Mouse (Mus musculus): ENCODE measurements around the gene Fam168b.

The Fam168b gene

DNA sequence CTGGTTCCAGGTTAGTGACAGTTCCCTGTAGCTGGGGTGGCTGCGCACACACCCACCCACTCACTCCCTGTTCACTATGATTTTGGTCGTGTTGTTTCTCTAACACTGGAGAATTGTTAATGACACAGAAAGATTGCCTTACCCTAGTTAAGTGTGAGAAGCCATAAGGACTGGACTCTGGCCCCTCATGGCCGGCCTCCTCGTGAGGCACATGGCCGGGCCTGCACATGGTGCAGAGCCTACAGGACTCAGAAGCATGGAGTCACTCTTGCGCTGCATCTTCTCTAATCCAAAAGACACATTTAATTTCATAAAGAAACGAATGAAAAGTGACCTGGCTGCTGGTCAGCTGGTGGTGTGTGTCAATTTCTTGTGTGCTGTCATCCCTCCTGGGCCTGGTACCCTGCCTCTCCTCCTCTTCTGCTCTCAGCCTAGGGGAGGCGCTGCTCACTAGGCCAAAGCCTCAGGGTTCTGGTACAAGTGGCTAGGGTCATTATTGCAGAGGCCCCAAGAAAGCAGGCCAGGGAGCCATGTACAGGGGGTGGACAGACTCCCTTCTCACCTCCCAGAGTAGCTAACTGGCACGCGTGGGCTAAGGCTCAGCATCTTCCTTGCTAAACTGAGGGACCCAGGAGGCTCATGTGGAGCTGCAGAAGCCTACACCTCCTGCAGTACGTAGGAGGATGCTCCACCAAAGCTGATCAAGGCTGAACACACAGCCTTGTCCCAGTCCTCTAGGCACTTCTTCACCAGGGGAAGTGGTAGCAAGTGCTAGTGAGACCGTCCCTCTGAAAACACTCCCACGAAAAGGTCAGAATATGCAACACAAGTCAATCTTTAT, 30.2 kb downstream of the Fam168b start:
- no peak for DNase-seq (ENCODE audit: low spot score)

- no peak for DNase-seq (ENCODE audit: low spot score)
These were observed 31.3 kb downstream of the Fam168b start for GRCm38 (mm10) chr1:34811581-34811980.

GRCm38 (mm10) chr1:34811035-34811434, 31.8 kb downstream of the Fam168b start:
- no peak for DNase-seq (ENCODE audit: low spot score)

DNA sequence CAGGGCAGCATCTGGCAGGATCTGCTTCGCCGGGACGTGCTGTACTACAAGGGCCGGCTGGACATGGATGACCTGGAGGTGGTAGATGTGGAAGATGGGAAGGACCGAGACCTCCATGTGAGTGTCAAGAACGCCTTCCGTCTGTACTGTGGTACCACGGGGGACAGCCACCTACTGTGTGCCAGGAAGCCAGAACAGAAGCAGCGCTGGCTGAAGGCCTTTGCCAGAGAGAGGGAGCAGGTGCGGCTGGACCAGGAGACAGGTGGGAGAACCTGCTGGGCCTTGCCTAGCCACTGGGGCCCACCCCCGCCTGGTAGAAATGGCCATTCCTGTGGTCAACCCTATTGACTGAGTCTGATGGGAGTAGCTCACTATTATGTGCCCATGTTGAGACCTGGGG, 32.6 kb downstream of the Fam168b start:
- no peak for DNase-seq (ENCODE audit: low spot score)

DNA sequence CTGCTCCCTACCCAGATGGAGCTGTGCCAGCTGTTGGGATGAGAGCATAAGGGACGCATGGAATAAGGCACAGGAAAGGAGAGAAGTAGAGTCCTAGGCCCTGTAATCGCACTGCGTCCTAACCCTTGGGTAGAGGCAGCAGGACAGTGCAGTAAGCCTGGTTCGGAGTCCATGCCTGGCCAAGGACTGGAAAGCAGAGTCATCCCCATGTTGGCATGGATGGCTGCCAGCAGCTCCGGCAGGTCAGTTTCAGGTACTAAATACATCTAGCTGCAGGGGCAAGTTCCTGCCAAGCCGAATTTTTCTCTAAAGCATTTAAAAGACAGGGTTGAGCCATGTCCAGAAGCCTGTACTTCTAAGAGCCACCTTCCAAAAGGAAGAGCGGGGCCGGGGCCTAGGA, 34.4 kb downstream of the Fam168b start:
- DNase-seq (ENCODE audit: low spot score), result no peak

DNA sequence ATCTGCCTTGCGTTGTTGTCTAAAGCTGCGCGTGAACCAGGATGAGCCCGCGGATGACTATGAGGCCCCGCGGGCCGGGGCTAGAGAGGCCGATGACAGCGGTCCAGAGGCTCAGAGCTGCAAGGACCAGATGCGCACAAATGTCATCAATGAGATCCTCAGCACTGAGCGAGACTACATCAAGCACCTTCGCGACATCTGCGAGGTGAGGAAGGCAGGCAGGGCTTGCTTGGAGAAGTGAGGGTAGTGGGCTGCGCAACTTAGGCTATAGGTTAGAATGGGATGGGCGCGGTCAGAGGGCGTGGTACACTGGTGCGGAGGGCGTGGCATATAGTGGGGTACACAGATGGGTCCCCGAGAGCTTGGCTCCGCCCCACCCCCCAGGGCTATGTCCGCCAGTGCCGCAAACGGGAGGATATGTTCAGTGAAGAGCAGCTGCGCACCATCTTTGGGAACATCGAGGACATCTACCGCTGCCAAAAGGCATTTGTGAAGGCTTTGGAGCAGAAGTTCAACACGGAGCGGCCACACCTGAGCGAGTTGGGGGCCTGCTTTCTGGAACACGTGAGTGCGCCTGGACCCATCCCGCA, 36.8 kb downstream of the Fam168b start:
- no peak for DNase-seq (ENCODE audit: low spot score)

DNA sequence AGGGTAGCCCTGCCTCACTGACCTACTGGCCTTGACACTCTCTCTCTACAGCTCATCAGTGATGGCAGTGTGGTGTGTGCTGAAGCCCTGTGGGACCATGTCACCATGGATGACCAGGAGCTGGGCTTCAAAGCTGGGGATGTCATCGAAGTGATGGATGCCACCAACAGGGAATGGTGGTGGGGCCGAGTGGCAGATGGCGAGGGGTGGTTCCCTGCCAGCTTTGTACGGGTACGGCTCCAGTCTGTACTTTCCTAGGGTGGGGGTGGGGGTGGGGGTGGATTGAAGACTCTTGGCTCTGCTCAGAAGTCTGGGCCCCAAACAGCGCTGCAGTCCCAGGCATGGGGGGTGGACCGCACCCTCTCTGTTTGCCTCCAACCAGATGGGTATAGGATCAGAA, 38.0 kb downstream of the Fam168b start:
- no peak for DNase-seq (ENCODE audit: low spot score)

DNA sequence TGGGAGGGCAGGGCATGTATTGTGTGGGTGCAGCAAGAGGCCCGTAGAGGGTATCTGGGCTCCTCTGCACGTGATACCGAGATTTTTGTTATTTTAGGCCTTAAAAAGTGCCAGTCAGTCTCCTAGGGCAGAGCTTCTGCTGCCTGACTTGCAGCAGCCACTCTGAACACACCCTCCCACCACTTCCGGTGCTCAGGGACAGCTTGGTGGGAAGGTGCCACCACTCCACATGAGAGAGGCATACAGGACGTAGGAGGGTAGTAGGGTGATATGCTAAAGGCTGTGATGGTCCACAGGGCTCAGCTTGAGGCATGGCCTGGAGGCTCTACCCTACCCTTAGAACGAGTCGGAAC, 40.6 kb downstream of the Fam168b start:
- DNase-seq (ENCODE audit: low spot score), result no peak

DNA sequence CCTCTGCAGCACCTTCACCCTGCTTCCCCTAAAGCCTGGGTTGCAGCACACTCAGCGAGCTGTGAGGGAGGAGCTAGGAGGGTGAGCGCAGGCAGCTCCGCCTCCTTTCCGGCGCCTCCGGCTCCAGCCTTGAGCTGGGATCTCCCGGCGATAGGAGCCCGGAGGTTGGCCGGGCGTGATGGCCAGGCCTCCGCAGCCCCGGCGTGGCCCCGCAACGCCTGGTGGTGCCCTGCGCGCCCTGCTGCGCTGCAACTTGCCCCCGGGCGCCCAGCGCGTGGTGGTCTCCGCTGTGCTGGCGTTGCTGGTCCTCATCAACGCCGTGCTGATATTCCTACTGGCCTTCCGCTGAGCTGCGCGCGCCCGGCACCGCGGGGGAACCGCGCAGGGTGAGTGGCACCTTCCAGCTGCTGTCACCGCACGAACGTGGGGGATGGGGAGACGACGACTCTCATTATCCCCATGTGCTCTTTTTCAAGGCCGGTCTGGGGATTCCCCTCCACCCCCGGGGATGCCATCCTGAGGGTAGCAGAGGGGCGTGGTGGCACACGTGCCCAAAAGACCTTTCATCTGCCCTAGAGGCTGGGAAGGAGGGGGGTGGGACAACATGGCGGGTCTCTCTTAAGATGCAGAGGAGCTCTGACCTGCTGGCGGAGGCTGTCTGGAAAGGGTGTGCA, 41.1 kb downstream of the Fam168b start:
- no peak for DNase-seq (ENCODE audit: low spot score)

DNA sequence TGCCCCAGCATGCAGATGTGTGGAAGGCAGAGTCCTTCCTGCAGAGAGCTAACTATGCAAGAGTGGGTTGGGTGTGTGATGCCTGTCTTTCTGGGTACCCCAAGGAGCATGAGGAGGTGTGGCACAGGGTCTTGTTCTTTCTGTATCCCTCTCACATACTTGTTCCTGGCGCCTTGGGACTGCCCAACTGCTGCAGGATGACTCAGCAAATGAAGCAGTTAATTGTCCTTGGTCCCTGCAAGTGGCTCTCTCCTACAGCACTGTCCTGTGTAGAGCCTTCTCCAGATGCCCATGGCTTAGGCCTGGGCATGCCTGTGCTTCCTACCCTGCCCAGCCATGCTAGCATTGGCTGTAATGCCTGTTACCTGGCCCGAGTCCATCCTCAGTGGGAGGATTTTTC, 43.7 kb downstream of the Fam168b start:
- no peak for DNase-seq (ENCODE audit: low spot score)

DNA sequence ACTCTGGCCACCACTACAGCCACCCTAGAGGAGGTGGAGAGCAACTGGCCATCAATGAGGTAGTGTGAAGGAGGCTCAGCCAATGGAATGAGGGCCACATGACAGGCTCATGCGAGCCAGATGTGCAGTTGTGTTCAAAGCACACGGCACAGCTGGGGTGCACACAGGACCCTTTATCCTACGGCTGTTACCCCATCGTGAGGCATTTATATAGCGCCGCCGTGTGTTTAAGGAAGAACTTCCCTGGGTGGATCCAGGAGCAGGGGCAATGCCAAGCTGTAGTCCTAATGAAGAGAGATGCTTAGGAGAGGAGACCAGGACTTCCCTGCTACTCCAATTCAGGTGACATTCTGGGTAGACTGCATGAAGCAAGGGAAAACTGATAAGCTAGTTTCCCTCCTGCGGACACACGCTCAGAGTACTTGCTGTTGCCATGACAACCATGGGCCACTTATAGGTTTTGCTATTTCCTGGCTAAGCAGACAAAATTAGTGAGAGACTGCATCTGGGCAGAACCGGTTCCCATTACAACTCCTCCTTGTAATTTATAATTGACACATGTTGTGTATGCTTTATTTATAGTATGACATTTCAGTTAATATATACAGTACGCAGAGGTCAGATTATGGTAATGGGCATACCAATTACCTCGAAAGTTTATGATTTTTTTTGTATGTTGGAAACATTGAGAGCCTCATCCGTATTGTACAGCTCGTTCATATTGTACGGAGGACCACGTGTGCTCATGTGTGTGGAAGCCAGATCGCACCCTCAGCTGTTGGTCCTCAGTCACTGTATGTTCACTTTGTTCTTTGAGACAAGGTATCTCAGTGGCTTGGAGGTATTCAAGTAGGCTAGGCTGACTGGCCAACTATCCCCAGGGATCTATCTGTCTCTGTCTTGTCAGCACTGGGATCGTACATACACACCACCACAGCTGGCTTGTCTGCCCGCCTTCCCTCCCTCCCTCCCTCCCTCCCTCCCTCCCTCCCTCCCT, 49.3 kb downstream of the Fam168b start:
- no peak for DNase-seq (ENCODE audit: low spot score)

- no peak for DNase-seq (ENCODE audit: low spot score)
These were observed 59.2 kb downstream of the Fam168b start for GRCm38 (mm10) chr1:34783538-34784161.

DNA sequence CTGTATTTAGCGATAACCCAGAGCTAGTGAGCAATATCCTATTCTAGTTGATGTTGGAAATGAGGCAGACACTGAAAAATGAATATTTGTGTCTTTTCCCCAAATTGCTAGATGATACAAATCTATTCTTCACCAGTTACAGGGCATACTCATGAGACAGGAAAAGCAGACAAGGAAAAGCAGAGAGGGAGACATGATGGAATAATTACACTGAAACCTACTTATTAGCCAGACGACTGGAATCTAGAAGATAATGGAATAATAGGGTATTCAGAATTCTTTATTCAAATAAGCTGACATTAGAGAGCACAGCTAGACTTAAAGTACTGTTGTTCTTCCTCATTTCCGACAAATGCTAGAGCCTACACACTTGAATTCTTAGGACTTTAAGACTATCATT, 67.0 kb downstream of the Fam168b start:
- DNase-seq (ENCODE audit: low spot score), result no peak

DNA sequence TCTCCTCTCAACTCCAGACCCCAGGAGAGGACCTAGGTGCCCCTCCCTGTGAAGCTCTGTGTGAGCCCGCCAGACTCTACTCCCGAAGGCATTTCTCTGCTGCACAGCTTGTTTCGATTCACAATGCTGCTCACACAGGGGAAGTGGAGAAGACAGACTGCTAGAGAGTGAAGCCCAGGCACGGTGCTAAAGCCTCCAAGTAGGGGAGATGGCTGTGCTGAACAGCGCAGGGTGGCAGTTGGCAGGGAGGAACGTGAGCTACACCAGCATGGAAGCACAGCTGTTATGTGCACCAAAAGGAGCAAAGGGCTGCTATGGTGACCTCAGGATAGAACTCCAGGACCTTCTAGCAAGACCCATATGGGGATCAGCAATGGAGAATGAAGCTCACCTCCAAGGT, 74.0 kb downstream of the Fam168b start:
- no peak for DNase-seq (ENCODE audit: low spot score)

DNA sequence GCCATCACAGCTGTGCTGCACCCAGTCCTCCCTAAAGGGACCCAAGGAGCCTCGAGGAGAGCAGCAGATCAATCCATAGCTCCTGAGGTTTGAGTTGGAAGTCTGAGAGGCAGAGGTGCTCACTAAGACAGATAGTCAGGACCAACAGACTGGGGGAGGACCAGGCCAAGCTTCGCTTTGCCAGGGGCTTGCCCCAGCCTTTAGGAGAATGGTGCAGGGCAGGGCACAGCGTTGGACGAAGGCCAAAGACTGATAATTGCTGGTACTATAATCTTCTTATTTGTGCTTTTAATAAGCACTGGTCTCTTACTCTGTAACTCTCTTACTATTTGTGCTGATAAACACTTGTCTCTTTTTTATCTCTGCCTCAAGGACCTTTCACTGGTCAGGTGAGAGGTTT, 75.0 kb downstream of the Fam168b start:
- DNase-seq (ENCODE audit: low spot score), result no peak

DNA sequence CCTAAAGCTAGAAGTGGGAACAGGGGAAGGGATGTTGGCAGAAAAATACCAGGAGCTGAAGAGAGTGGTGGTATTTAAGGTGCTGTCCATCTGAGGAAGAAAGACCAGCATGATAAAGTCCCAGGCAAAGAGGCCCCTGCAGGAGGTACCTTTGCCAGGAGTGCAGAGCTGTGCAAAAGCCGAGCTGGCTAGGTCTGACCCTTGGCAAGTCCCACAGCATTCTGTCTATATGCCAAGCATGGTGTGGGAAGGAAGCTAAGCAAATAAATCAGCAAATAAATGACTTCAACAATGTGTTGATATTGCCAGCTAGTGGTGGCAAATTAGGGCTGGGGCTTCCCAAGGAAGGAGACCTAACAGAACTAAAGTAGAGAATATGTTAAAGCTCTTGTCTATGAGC, 76.0 kb downstream of the Fam168b start:
- DNase-seq (ENCODE audit: low spot score), result no peak
